26 mouse cellular contexts compared by ENCODE assay signal in genomic region chr11:65773535-65773934, GRCm38 (mm10). TPM values are rescaled to one million over a fixed set of nuclear protein-coding genes. Genes with fewer than 3 reads are reported as not detected.
DNase-seq lines count a peak whose midpoint lies in the region; ATAC-seq and TF ChIP-seq lines count a peak whose summit lies in the region.
"Had no signal": no experiment of that assay in that cellular context is flagged by ENCODE, and none has a peak within 500 bp of the region (broad histone marks: within the 10 kb centered on the region; RNA-seq: fewer than 3 reads in every experiment).

No protein-coding gene starts in this region.

- peaks cover 7% of the 10 kb centered on the region; the same call in 1 of the 2 replicates for H3K4me1 ChIP-seq in stomach, embryonic 15.5 days
- peaks cover 7% of the 10 kb centered on the region for H3K4me1 ChIP-seq in stomach, postnatal 0 days (replicated peaks; ENCODE audit: control insufficient read depth, insufficient read depth)
- H3K4me1 ChIP-seq in liver, embryonic 12.5 days, result peaks cover 85% of the 10 kb centered on the region
- H3K4me1 ChIP-seq in liver, postnatal 0 days (ENCODE audit: insufficient read depth), result peaks cover 22% of the 10 kb centered on the region
- peaks cover 8% of the 10 kb centered on the region for H3K4me1 ChIP-seq in heart, adult 2 months (ENCODE audit: control insufficient read depth, insufficient read depth, low read length)
- H3K4me1 ChIP-seq: forebrain, embryonic 15.5 days had no signal

- DNase-seq in stomach, postnatal 0 days (ENCODE audit: low spot score), result no peak
- no peak for DNase-seq in liver, postnatal 0 days
- DNase-seq in heart, adult 2 months, result no peak
- no peak for DNase-seq in thymus, postnatal 4 days
- no peak for DNase-seq in embryo, embryonic 11 days
- DNase-seq: adrenal gland, postnatal 14 days; cerebellum, adult 11 months; cerebellum, adult 9-11 months; gastrocnemius, postnatal 25 days; heart, adult 11 months; heart, postnatal 36 days; kidney, adult 9 months; kidney, postnatal 10 days; layer of hippocampus, adult 9-11 months; lung, postnatal 10 days; thymus, postnatal 25 days had no signal

- peak; percentile 39; the same call in 1 of the 2 replicates for ATAC-seq in stomach, embryonic 15.5 days (ENCODE audit: insufficient read depth, low FRiP score, low read depth)
- no peak for ATAC-seq in stomach, postnatal 0 days (ENCODE audit: low FRiP score, low TSS enrichment)
- peak; percentile 93 for ATAC-seq in liver, embryonic 12.5 days
- peak; percentile 78 for ATAC-seq in liver, postnatal 0 days
- ATAC-seq: forebrain, embryonic 15.5 days; intestine, postnatal 0 days; midbrain, embryonic 13.5 days had no signal

- TF ChIP-seq CTCF in stomach, postnatal 0 days (IDR thresholded peaks at IDR 0.05; ENCODE audit: low read depth), result no peak
- no peak for TF ChIP-seq CTCF in liver, postnatal 0 days (IDR thresholded peaks at IDR 0.05; ENCODE audit: low read depth)
- no peak for TF ChIP-seq CTCF in heart, adult 2 months (IDR thresholded peaks at IDR 0.05)

- WGBS in stomach, embryonic 15.5 days, result 73% methylated on average over 2 of the region's 2 CpGs
- WGBS in stomach, postnatal 0 days, result 67% methylated on average over 2 of the region's 2 CpGs
- WGBS in liver, embryonic 12.5 days (ENCODE audit: insufficient replicate concordance), result 32% methylated on average over 2 of the region's 2 CpGs
- WGBS in liver, postnatal 0 days (ENCODE audit: insufficient replicate concordance), result 56% methylated on average over 2 of the region's 2 CpGs
- 58% methylated on average over 2 of the region's 2 CpGs for whole genome bisulfite sequencing in heart, adult 2 months

- no peaks in the 10 kb centered on the region for H3K36me3 ChIP-seq in stomach, embryonic 15.5 days
- H3K36me3 ChIP-seq in stomach, postnatal 0 days (ENCODE audit: control insufficient read depth, insufficient read depth, low read length), result no peaks in the 10 kb centered on the region
- no peaks in the 10 kb centered on the region for H3K36me3 ChIP-seq in liver, embryonic 12.5 days
- H3K36me3 ChIP-seq in liver, postnatal 0 days (replicated peaks; ENCODE audit: insufficient read depth, low read length), result no peaks in the 10 kb centered on the region; the same call in 1 of the 2 replicates
- H3K36me3 ChIP-seq in heart, adult 2 months (ENCODE audit: control insufficient read depth, insufficient read depth, low read length), result peaks cover 16% of the 10 kb centered on the region
- H3K36me3 ChIP-seq: forebrain, embryonic 15.5 days; hindbrain, embryonic 13.5 days; limb, embryonic 12.5 days; midbrain, embryonic 13.5 days; neural tube, embryonic 13.5 days had no signal

- no peak for TF ChIP-seq EP300 in stomach, postnatal 0 days (optimal IDR thresholded peaks at IDR 0.05)
- 0 out of 2 replicates have a peak, but pooled peaks have one; percentile 10 for TF ChIP-seq EP300 in liver, postnatal 0 days (IDR thresholded peaks at IDR 0.05; ENCODE audit: low read depth)
- no peak for TF ChIP-seq EP300 in heart, adult 2 months (IDR thresholded peaks at IDR 0.05; ENCODE audit: insufficient read depth, low read depth, low read length)

- intact Hi-C loops in heart, adult 2 months (cut with DNase I), result no loop called here

- H3K9me3 ChIP-seq in stomach, embryonic 15.5 days, result no peaks in the 10 kb centered on the region
- H3K9me3 ChIP-seq in stomach, postnatal 0 days (ENCODE audit: control insufficient read depth, low read length), result no peaks in the 10 kb centered on the region
- no peaks in the 10 kb centered on the region for H3K9me3 ChIP-seq in liver, embryonic 12.5 days (replicated peaks)
- no peaks in the 10 kb centered on the region for H3K9me3 ChIP-seq in liver, postnatal 0 days (ENCODE audit: low read length)
- H3K9me3 ChIP-seq: forebrain, embryonic 15.5 days; hindbrain, embryonic 13.5 days; limb, embryonic 12.5 days; midbrain, embryonic 13.5 days; neural tube, embryonic 13.5 days had no signal

- no peaks in the 10 kb centered on the region; the same call in 1 of the 2 replicates for H3K79me2 ChIP-seq in heart, adult 2 months (replicated peaks; ENCODE audit: control insufficient read depth, insufficient read depth, low read length)

- no peak overlapping the region for H3K4me3 ChIP-seq in stomach, embryonic 15.5 days (replicated peaks)
- no peak overlapping the region for H3K4me3 ChIP-seq in stomach, postnatal 0 days (ENCODE audit: low read depth, low read length)
- peak overlapping the region; percentile 24 for H3K4me3 ChIP-seq in liver, embryonic 12.5 days
- no peak overlapping the region for H3K4me3 ChIP-seq in liver, postnatal 0 days (ENCODE audit: low read depth, low read length)
- H3K4me3 ChIP-seq in heart, adult 2 months, result no peak overlapping the region
- H3K4me3 ChIP-seq: forebrain, embryonic 15.5 days; hindbrain, embryonic 13.5 days; left cerebral cortex, adult 2 months; limb, embryonic 12.5 days; midbrain, embryonic 13.5 days; neural tube, embryonic 13.5 days had no signal

- no peak overlapping the region for H3K4me2 ChIP-seq in stomach, embryonic 15.5 days
- no peak overlapping the region for H3K4me2 ChIP-seq in stomach, postnatal 0 days (replicated peaks; ENCODE audit: low read depth)
- H3K4me2 ChIP-seq in liver, embryonic 12.5 days, result peak overlapping the region; percentile 67
- peak overlapping the region; percentile 55 for H3K4me2 ChIP-seq in liver, postnatal 0 days (ENCODE audit: low read depth, low read length)
- H3K4me2 ChIP-seq: forebrain, embryonic 15.5 days; heart, embryonic 11.5 days; hindbrain, embryonic 13.5 days; limb, embryonic 12.5 days; midbrain, embryonic 13.5 days; neural tube, embryonic 13.5 days had no signal

- H3K27me3 ChIP-seq in stomach, embryonic 15.5 days (replicated peaks), result no peaks in the 10 kb centered on the region
- no peaks in the 10 kb centered on the region for H3K27me3 ChIP-seq in stomach, postnatal 0 days (ENCODE audit: control insufficient read depth, insufficient read depth, low read length)
- H3K27me3 ChIP-seq in liver, embryonic 12.5 days (replicated peaks), result no peaks in the 10 kb centered on the region
- no peaks in the 10 kb centered on the region for H3K27me3 ChIP-seq in liver, postnatal 0 days (ENCODE audit: insufficient read depth, low read length)
- H3K27me3 ChIP-seq in heart, adult 2 months (ENCODE audit: control insufficient read depth, insufficient read depth, low read length), result no peaks in the 10 kb centered on the region
- H3K27me3 ChIP-seq: forebrain, embryonic 15.5 days; hindbrain, embryonic 13.5 days; limb, embryonic 12.5 days; midbrain, embryonic 13.5 days; neural tube, embryonic 13.5 days had no signal

- H3K9ac ChIP-seq in stomach, embryonic 15.5 days, result no peak overlapping the region
- H3K9ac ChIP-seq in stomach, postnatal 0 days (ENCODE audit: low read length), result no peak overlapping the region
- H3K9ac ChIP-seq in liver, embryonic 12.5 days, result peak overlapping the region; percentile 35
- H3K9ac ChIP-seq in liver, postnatal 0 days (replicated peaks), result no peak overlapping the region
- no peak overlapping the region for H3K9ac ChIP-seq in heart, adult 2 months (ENCODE audit: low read depth, low read length)
- H3K9ac ChIP-seq: forebrain, embryonic 15.5 days; hindbrain, embryonic 13.5 days; limb, embryonic 12.5 days; midbrain, embryonic 13.5 days; neural tube, embryonic 13.5 days had no signal

- no peak for TF ChIP-seq POLR2A in heart, adult 2 months (IDR thresholded peaks at IDR 0.05; ENCODE audit: insufficient read depth, low read depth, low read length)

- H3K27ac ChIP-seq in stomach, embryonic 15.5 days, result no peak overlapping the region
- no peak overlapping the region for H3K27ac ChIP-seq in stomach, postnatal 0 days (replicated peaks)
- peak overlapping the region; percentile 89 for H3K27ac ChIP-seq in liver, embryonic 12.5 days
- H3K27ac ChIP-seq in liver, postnatal 0 days (ENCODE audit: low read depth), result peak overlapping the region; percentile 52; the same call in 1 of the 2 replicates
- no peak overlapping the region for H3K27ac ChIP-seq in heart, adult 2 months
- H3K27ac ChIP-seq: forebrain, embryonic 15.5 days; hindbrain, embryonic 13.5 days; left cerebral cortex, adult 2 months; limb, embryonic 12.5 days; midbrain, embryonic 13.5 days; neural tube, embryonic 13.5 days had no signal

RNA-seq across cellular contexts. Expression of gene Map2k4, which starts 14.6 kb away (rescaled TPM):
- 54.0 and 55.3 TPM in 2 replicates for polyA plus RNA-seq in stomach, embryonic 15.5 days (2015; fragmentation: Nextera tagmentation; extraction: Ambion mirVana)
- polyA plus RNA-seq in stomach, postnatal 0 days (2015; fragmentation: Nextera tagmentation; extraction: Ambion mirVana), result 44.9 and 47.1 TPM in 2 replicates
- 43.6 and 44.3 TPM in 2 replicates for polyA plus RNA-seq in liver, embryonic 12.5 days (2016; fragmentation: Nextera tagmentation; extraction: Ambion mirVana)
- 21.7 and 23.6 TPM in 2 replicates for polyA plus RNA-seq in liver, postnatal 0 days (2015; fragmentation: Nextera tagmentation; extraction: Ambion mirVana)
- total RNA-seq in heart, adult 2 months (2021), result 10 to 100 TPM; 42.1 to 45.8 TPM
- polyA plus RNA-seq in heart, adult 2 months (2012; rRNA removed), result 21.9 and 42.6 TPM in 2 replicates

RNA-seq across cellular contexts. Expression of gene Zkscan6, which starts 33.4 kb away (rescaled TPM):
- polyA plus RNA-seq in stomach, embryonic 15.5 days (2015; fragmentation: Nextera tagmentation; extraction: Ambion mirVana), result 12.8 and 14.7 TPM in 2 replicates
- 11.0 TPM in 2 replicates for polyA plus RNA-seq in stomach, postnatal 0 days (2015; fragmentation: Nextera tagmentation; extraction: Ambion mirVana)
- polyA plus RNA-seq in liver, embryonic 12.5 days (2016; fragmentation: Nextera tagmentation; extraction: Ambion mirVana), result 7.5 and 8.9 TPM in 2 replicates
- 3.6 and 4.1 TPM in 2 replicates for polyA plus RNA-seq in liver, postnatal 0 days (2015; fragmentation: Nextera tagmentation; extraction: Ambion mirVana)
- total RNA-seq in heart, adult 2 months (2021), result 1 to 10 TPM; 4.2 to 4.4 TPM
- 2.1 and 3.0 TPM in 2 replicates for polyA plus RNA-seq in heart, adult 2 months (2012; rRNA removed)

Comparison
In these comparisons a context has a peak if more than half of its experiments do, and no peak if none do; other contexts are left out.
1. H3K27ac ChIP-seq: peak in liver, embryonic 12.5 days (single experiment) and liver, postnatal 0 days (single experiment); none in stomach, embryonic 15.5 days (single experiment), stomach, postnatal 0 days (single experiment) and heart, adult 2 months (single experiment).
2. H3K4me2 ChIP-seq: peak in liver, embryonic 12.5 days (single experiment) and liver, postnatal 0 days (single experiment); none in stomach, embryonic 15.5 days (single experiment) and stomach, postnatal 0 days (single experiment).